Mouse (Mus musculus): ENCODE measurements around the gene Sv2b.
"Not testable (repeated sequence)": the region's sequence is repeated elsewhere in the genome, so short reads cannot be mapped to it uniquely, and the experiment has no call there.

The Sv2b gene

DNA sequence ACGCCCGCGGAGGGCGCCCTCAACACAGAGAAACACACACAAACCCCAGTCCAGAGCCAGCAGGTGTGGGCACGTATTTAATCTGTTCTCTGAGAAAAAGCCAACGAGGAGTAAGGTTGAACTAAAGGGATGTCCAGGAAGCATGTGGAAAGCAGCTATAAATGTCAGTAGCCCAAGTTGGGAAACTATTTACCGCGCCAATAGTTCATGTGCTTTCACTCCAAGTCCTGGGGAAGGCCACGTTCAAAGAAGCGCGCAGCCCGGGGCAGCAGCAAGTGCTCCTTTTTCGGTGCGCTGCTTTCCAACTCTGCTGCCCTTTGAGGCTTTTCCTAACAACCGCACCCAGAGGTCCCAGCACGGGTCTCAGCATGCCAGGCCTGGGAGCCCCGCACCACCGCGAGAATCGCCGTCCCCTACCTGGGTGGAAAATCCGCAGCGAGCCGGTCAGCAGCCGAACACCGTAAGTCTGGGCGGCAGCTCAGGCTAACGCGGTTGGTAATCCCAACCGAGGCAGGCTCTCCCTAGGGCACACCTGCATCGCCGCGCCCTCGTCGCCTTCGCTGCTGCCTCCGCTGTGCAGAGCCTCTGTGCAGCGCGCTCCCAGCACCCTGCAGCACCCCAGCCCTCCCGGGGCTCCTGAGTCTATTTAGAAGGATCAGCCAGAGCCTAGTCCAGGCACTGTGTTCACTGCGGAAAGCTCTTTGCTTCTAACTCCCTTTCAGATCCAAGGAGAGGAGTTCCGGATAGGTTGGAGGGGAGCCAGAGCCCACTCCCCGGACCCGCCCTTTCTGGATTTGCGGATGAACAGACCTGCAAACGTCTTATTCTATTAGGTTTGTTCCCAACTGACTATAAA lies at the start of gene Sv2b:
Gene Sv2b, minus strand, starts transcription at position 806 of the 856 bp plus-strand sequence.
- DNase-seq: peak; percentile 3

DNA sequence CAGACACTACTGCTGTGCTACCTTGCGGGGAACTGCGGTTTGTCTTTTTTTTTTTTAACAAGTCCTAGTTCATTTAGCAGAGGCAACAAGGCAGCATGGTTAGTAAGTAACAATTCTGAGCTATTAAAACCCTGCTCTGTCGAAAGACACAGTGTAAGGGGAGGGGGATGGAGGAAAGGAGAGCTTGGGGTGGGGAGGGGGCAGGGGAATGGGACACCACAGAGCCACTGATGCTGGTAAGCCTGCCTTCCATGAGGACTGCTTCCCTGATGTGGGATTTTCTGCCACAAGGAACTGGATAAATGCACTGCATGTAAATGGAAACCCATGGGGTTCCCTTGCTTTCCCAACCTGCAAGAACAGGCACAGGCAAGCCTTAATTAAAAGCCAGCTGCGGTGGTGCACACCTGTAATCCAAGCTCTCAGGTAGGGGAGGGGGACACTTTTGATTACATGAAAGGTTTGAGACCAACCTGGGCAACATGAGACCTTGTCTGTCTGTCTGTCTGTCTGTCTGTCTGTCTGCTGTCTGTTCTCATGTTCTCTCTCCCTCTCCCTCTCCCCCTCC lies 49.3 kb upstream of the Sv2b start:
- no peak for DNase-seq

DNA sequence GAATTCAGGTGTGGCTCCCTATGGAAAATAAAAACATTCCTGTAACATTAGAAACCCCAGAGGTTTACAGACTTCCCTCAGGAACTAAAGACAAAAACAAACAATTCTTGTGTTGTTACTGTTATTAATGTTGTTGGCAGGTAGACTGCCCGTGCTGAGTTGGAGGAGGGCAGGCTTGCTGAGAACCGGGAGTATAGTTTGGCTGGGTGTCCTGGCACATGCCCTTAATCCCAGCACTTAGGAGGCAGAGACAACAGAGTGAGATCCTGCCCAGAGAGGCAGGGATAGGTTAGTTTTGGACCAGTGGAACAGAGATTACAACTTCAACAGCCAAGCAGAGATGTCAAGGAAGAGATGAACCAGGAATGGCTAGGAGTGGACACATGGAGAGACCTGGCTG lies 46.5 kb upstream of the Sv2b start:
- no peak for DNase-seq

DNA sequence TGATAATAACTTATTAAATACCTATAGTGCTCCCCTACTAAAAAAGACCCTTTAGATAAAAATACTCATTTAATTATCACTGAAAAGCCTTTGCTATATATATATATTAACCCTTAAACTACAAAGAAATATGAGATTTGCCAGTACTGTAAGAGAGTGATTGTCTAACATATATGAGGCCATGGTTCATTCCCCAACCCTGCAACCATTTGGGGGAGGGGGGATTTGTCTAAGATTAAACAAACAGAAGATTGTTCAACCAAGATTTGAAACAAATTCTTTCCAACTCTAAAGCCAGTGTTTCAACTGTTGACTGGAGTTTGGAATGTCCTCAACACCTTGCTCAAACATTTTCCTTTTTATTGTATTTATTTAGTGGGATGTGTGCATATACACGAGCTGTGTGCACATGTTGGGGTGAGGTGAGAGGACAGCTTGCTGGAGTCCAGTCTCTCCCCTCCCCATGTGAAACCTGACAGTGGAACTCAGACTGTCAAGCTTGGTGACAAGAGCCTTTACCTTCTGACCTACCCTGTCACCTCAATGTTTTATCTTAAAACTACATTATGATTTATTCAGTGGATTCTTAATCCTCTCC lies 43.8 kb upstream of the Sv2b start:
- DNase-seq: no peak

DNA sequence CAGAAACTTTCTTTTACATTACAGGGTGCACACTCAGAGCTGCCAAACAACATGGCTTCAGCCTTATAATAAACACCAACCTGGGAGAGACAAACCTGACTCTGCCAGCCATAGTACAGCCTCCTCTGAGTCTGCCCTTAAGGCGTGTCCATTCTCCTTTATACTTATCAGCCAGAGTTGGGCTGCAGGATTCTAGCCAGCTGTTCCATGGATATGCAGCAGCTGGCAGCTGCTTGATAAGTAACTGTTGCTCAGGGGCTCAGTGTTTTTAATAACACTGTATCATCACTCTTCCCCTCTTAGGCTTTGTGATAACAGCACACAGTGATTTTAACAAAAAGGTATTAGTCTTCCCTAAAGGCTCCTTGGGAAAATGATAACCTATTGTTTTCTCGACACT lies 41.1 kb upstream of the Sv2b start:
- DNase-seq: no peak

DNA sequence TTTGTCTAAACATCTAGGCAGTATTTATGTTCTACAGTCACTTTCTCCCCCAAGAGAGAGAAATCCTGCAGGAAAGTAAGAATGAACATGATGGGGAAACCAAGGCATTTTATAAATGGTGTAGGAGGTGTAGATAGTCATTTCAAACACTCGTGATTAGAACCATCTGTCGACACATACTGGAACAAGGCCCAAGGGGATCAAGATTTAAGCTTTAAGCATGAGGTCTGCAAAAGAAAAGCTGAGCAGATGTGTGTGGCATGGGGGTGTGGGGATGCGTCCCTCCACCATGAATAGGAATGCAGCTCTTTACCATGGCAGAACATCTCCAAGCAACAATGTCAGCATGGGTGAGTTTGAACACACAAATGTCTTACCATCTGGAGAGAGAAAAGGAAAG lies 23.2 kb upstream of the Sv2b start:
- no peak for DNase-seq

DNA sequence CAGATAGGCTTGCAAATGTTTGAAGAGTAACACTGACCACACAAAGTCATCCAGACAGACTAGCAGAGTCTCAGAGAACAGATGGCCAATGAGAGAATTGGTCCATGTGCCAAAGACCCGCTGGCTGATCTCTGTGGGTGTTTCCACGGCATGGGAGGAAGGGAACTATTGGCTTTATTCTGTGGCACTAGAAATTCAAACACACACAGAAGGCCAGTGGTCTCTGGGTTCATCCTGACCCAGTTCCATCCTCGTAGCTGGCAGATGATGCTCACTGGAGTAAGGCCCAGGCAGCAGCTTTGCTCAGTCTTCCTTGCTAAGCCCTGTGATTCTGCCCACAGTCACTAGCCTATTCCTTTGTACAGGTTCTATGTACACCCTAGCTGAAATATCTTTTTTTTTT lies 20.7 kb upstream of the Sv2b start:
- no peak for DNase-seq

DNA sequence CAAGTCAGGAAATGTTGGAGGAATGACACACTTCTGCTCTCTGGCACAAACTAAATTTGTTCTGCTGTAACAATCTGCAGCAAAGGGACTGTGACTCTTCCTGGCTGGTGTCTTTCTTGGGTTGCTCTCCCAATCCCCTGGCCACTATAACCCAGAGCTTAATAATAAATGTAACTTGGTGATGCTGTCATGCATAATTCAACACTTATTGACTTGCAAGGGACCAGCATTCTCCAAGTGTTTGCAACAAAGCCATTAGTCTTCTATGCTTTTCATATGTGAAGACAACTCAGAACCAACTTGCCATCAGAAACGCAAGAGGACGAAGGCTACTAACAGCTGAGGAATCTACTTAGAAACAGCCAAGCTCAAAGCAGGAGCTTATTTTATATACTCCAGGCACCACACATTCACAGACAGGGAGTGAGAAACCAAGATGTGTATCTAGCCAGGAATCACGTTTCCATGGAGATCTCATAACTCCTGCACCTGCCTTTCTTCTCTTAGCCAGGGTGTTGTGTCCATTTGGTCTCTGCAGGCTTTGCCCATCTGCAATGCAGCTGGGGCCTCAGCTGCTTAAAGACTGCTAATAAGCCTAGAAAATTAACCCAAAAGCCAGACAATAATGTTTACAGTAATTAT lies 19.8 kb upstream of the Sv2b start:
- DNase-seq: no peak

DNA sequence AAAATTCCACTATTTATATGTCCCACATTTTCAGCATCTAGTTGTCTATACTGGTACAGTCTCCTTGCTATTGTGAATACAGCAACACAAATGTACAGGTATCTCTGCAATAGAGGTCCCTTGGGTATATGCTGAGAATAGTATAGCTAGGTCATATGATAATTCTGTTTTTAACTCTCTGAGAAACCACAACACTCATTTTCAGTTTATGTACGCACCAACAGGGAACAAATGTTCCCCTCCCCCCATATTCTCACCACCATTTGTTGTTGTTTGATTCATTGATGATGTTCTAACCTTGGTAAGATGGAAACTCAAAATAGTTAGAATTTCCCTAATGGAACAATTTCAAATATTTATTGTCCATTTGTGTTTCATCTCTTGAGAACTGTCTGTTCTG lies 16.2 kb upstream of the Sv2b start:
- no peak for DNase-seq

DNA sequence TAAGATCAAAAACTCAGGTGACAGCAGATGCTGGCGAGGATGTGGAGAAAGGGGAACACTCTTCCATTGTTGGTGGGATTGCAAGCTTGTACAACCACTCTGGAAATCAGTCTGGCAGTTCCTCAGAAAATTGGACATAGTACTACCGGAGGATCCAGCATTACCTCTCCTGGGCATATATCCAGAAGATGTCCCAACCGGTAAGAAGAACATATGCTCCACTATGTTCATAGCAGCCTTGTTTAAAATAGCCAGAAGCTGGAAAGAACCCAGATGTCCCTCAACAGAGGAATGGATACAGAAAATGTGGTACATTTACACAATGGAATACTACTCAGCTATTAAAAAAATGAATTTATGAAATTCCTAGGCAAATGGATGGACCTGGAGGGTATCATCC lies 13.7 kb upstream of the Sv2b start:
- DNase-seq: not testable (repeated sequence)

DNA sequence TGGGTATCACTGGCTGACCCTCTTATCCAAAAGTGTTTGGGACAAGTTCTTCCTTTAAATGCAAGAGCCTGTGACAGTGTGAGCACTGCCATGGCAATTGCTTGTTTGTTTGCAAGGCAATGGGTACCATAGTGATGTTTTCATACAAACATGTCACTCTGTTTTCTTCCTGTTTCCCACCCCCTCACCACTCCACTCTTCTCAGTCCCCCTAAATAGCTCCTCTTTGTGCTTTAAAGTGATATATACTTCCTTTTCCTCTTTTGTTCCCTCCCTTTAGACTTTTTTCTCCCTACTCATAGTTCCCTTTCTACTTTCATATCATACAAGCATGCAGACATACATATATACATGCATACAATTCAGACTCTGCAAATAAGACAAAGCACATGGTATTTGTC lies 10.9 kb upstream of the Sv2b start:
- no peak for DNase-seq

DNA sequence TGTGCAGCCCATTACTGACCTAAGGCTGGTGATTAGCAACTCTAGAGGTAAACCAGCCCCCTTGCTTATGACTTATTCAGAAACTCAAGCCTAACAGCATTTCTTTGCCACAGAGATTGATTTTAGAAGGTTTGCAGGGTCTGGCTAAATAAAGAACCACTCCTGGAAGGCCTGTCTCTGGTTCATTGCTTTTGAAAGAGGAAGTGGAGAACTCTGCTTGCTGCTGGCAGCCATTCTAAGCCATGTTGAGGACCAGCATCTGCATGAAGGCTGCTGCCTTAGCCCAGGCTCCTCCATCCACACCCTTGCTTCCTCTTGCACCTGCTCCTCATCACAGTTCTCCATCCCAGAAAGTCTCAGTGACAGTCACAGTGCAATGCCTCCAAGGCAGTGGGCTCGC lies 9.3 kb upstream of the Sv2b start:
- no peak for DNase-seq

DNA sequence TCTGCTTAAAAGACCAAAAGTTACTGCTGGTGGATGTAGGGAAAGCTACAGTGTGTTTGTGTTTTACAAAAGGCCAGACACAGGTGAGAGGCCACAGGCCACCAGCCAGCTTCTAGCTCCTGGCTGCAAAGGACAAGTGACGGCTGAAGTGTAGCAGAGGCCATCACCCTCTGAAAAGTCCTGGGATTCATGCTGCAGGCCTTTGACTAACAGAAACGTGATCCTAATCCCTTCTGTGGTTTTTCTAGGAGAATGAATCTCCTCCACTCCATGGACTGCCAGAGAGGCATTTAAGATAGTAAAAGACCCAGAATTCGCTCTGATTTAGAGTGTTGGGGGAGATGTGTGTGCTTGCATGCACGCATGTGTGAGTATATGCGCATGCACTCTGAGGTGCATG lies 5.8 kb upstream of the Sv2b start:
- DNase-seq: no peak

DNA sequence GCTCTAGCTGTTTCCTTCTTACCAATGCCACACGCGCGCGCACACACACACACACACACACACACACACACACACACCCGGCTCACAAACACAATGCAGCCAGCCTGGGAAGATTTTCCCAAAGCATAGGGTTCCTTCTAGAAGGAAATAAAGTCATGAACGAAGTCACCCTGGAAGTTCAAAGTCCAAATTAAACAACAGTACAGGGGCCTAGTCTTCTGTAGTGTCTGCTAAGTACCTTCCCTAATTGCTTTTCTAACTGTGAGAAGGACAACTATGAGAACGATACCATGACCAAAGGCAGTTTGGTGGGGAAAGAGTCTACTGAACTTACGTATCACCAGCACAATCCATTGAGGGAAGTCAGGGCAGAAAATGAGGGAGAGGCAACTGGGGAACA lies 508 bp upstream of the Sv2b start:
- no peak for DNase-seq

DNA sequence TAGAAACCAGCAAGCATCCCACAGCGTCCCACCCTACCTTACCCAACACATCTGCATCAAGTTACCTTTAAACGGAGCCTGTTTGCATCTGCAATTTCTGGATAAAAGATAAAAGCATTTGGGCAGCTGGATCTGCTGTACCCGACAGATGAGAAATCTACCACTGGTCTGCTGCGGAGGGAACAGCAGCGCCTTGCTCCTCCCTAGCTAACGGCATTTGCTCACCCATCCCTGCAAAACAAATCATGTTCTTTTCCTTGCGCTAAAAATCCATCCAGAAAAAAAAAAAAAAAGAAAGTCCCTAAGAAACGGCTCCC lies 964 bp downstream of the Sv2b start:
- DNase-seq: no peak

DNA sequence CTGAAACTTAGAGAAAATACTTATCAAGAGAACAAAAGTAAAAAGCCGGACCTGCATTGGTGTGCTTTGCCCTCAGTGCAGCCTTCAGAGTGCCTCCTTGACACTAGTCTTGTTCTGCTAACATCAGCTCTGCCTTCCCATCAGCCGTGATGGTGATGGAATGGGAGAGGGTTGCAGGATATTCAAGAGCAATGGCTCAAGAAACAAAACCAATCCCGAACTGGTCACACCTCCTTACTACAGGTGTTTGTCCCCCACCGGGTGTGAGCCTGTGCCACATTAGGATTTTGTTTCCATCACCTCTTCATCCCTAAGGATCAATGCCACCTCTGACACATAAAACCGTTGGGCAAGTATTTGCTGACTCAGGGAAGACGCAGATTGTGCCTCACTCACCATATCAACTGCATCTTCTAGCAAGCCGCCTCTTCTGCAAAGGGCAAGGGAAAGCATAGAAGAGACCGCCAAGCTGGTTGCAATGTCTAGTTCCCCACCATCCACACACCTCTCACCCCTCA lies 1.4 kb downstream of the Sv2b start:
- no peak for DNase-seq

DNA sequence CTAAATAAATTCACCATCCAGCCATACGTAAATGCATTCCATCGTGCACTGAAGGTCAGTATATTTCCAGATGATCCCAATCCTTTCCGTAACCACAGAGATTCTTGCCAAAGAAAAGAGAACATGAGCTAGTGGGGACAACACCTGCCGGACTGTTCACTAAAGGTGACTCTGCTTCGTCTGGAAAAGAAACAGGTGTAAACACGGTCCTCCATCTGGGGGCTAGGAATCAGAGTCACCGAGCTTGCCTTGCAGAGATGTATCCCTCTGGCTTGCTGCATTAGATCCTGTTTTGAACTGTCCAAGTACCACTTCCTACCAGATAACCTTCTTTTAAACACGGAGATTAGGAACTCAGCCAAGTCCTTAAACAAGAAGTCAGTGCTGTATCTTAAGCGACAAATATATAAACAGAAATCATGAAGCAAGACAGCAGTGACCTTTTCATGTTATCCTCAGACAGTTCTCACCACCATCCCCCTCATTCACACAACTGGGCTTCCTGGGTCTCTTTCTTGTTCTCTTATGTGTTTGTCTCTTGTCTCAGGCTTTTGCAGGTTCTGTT lies 3.1 kb downstream of the Sv2b start:
- DNase-seq: no peak

DNA sequence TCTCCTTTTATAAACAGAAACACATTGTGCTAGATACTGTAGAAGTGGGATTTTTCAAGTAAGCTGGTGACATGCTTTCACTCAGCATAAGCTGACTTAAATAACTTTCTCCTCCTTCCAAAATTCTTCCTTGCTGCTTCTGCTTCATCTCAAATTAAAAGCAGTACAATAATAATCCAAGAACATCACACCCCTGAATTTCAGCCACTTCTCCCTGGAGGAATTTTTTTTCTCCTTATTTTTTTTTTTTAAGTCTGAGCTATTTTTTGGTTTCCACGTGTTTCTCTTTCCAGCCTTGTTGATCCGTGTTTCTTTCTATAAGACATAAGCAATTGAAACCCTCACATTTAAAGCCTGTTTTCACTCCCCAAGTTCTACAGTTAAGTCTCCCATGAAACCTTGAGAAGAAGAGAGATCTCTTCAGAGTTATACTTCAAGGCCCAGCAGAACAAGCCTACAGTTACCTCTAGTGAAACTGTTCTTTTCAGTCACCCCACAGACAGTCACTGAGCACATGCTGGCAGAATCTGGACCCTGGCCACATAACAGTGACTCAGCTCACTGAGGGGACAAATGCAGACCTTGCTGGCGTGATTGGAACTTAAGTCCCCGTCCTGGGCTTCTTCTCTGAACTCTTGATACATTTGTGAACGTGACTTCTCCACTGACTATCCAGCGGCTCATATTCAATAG lies 6.4 kb downstream of the Sv2b start:
- DNase-seq: no peak

DNA sequence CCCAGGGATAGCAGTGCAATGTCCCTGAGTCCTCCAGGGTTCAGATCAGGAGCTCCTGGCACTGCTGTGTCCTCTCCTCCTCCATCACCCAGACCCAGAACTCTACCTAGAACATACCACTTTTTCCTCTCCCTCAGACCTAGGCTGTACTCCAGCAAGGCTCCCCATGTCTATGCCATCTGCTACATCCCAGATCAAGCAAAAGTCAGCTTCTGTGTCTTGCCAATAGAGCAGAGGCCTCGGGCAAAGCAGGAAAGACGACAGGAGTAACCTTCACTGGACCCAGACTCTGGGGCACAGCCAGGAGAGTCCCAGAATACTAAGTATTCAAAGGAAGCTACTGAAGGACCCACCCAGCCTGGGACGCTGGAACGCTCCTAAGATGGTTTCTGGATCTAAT lies 9.8 kb downstream of the Sv2b start:
- no peak for DNase-seq

DNA sequence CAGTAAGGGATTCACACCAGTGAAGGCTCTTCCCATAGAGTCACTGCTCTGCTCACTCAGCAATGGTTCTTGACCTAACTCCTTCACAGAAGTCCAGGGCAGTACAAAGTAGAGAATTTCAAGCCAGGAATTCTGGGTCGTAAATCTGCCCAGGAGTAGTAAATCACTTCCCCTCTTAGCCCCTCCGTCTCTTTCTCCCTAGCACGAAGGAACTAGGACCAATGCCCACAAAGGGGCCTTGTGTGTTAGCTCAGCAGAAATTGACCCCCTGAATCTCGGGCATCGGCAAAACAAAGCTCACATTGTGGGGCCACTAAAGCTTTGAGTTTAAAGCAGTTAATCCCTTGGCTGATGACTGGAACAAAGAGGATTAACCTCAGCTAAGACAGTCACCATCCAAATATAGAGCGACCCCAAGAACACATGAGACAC lies 12.4 kb downstream of the Sv2b start:
- no peak for DNase-seq

DNA sequence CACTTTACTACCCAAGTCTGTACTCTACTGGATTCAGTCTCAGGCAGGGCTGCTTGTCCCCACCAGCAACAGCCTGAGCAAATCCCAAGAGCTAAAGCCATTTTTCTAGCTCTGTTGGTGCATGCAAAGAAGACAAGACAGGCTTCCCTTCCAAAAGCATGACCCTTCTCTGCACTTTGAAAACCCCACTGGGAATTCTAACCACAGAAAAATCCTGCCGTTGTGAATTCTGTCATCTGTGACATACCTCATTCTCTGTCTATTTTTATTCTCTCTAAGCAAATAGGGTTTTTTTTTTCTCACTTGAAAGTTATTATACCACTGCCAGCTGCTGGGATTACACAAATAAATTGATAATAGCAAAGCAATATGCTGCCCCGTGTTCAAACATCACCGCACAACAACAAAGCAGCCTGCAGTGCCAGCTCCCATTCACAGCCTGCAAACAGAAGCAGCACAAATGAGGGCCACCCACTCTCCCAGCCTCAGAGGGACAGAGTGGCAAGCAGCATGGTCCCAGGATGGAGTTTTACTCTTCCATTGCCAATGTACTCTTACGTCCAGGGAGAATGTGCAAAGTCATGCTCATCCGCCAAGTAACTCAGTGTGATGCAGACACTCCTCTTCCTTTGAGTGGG lies 13.7 kb downstream of the Sv2b start:
- no peak for DNase-seq

DNA sequence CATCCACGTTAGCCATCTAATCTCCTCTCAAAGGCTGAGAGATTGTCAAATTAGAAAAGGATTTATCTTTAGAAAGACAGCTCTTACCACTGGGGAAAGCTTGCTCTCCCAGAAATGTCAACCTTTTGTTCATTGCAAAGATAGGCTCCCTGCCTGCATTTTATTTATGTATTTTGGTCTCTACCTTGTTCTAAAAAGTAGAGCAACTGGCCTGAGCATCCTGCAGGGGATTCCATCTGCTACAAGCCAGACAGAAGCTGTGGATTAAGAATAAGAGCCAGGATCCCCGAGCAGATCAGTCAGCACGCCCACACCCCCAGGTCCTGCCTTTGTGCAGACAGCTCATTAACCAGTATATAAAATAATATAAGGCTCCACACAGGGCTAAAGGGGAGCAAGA lies 16.8 kb downstream of the Sv2b start:
- DNase-seq: no peak
